Mouse (Mus musculus) embryonic fibroblast, embryonic 13.5 days (primary cell): ENCODE measurements around the gene Cwc22.

Experiments used
- CTCF ChIP-seq: IDR thresholded peaks from 2 replicates; pipeline ENCODE4 v1.5.1; 2011; ENCODE audit warnings: mild to moderate bottlenecking, control low read depth, low read length, moderate library complexity, borderline replicate concordance; ENCODE audit not compliant: insufficient read depth
- POLR2A ChIP-seq: IDR thresholded peaks from 2 replicates; pipeline ENCODE4 v1.6.1; 2011; ENCODE audit warnings: low read depth, mild to moderate bottlenecking, control low read depth, low read length, moderate library complexity

DNA sequence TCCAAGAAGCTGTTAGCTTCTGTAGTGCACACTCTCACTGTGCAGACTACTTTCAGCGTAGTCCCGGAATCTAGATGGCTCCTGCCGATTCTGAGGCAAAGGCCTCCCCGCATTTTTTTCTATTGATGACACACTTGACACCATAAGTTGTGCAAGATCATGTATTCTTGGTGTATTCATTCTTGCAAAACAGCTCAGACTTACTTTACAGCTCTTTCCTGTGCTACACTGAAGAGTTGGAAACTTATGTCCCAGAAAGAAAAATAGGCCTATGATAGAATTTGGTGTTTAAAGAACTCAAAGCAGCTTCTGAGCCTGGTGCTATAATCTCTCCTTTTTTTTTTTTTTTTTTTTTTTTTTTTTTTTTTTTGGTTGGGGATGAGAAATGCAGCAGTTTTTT, 23.8 kb upstream of the Cwc22 start:
- TF ChIP-seq POLR2A, result no peak
- TF ChIP-seq CTCF, result no peak
